Mouse (Mus musculus) adrenal gland, adult 2 months (tissue): ENCODE measurements around the gene Amz2. TPM values are rescaled to one million over a fixed set of nuclear protein-coding genes. Genes with fewer than 3 reads are reported as not detected.
A peak's percentile ranks its signal among the peaks of the same experiment; 100 is the strongest.

Experiments
- DNase-seq: peaks from one replicate; pipeline ENCODE4 v3.0.0; 2021
- microRNA-seq, 2 experiments: library from miRNA; unstranded; fragments of <30 nt; microRNA quantifications; one replicate each; pipeline ENCODE4 v1.2.0; 2021
- polyA plus RNA-seq: library from polyadenylated mRNA; depleted of rRNA; stranded (reverse); fragments of >200 nt; gene quantifications from 2 replicates; pipeline ENCODE4 v1.2.3, GENCODE M21; 2012; rRNA removed
- total RNA-seq, 2 experiments: library from RNA; stranded (reverse); gene quantifications; 2 replicates each; pipeline ENCODE4 v1.2.3; 2021

The Amz2 gene
- total and polyA plus RNA-seq, 3 experiments: 17.4 to 43.2 (median 41.8) TPM

- peak; percentile 49 for DNase-seq
These were observed 69.4 kb downstream of the Amz2 start for GRCm38 (mm10) chr11:109494890-109495770.

- peak; percentile 11 for DNase-seq
These were observed 70.2 kb downstream of the Amz2 start for GRCm38 (mm10) chr11:109495771-109496474.

- DNase-seq: no peak
These were observed 70.8 kb downstream of the Amz2 start for GRCm38 (mm10) chr11:109496475-109496993.

GRCm38 (mm10) chr11:109496996-109497714 is 71.4 kb downstream of the Amz2 start:
- no peak for DNase-seq

GRCm38 (mm10) chr11:109497990-109498389 is 72.2 kb downstream of the Amz2 start:
- no peak for DNase-seq

GRCm38 (mm10) chr11:109500206-109500605 is 74.5 kb downstream of the Amz2 start:
- DNase-seq: peak; percentile 31

Small RNA genes lying within 50 kb of the gene (microRNA-seq; reads per million reads assigned to microRNA genes)
- gene Gm25540: 0 reads per million in 2 experiments

Other genes with a start within 250 kb of the Amz2 start
- 1 to 10 TPM; 4.3 to 6.0 TPM for gene Rgs9, start 127.8 kb upstream of the Amz2 start, total RNA-seq
- 2.5 and 2.8 TPM in 2 replicates for gene Rgs9, start 127.8 kb upstream of the Amz2 start, polyA plus RNA-seq
- 10 to 100 TPM; 59.8 to 61.8 TPM for gene Gna13, start 63.1 kb upstream of the Amz2 start, total RNA-seq
- gene Gna13, start 63.1 kb upstream of the Amz2 start, polyA plus RNA-seq: 21.7 and 23.2 TPM in 2 replicates
- gene 9930022D16Rik, start 12.0 kb upstream of the Amz2 start, total RNA-seq: not detected
- not detected in 2 replicates for gene 9930022D16Rik, start 12.0 kb upstream of the Amz2 start, polyA plus RNA-seq
- 1 to 10 TPM; 5.4 TPM for gene Arsg, start 47.4 kb downstream of the Amz2 start, total RNA-seq
- gene Arsg, start 47.4 kb downstream of the Amz2 start, polyA plus RNA-seq: 4.5 and 4.8 TPM in 2 replicates
- gene Slc16a6, start 47.7 kb downstream of the Amz2 start, total RNA-seq: under 1 TPM; 0.66 to 0.78 TPM
- 0.33 and 0.45 TPM in 2 replicates for gene Slc16a6, start 47.7 kb downstream of the Amz2 start, polyA plus RNA-seq
- 10 to 100 TPM; 35.4 to 38.6 TPM for gene Wipi1, start 186.0 kb downstream of the Amz2 start, total RNA-seq
- gene Wipi1, start 186.0 kb downstream of the Amz2 start, polyA plus RNA-seq: 14.8 and 22.1 TPM in 2 replicates
- gene Prkar1a, start 223.5 kb downstream of the Amz2 start, total RNA-seq: 100 to 1,000 TPM; 372 to 393 TPM
- 164 and 197 TPM in 2 replicates for gene Prkar1a, start 223.5 kb downstream of the Amz2 start, polyA plus RNA-seq